Mouse (Mus musculus): ENCODE results near the gene Grem2. TPM values are rescaled to one million over a fixed set of nuclear protein-coding genes. Genes with fewer than 3 reads are reported as not detected.

The Grem2 gene
- total RNA-seq (2021): 10 to 100 TPM in 1 of 2 experiments, 1 to 10 TPM in 1; 5.5 to 10.7 TPM
- long read RNA-seq, experiment 1: 0 reads
- long read RNA-seq, experiment 2, partial matches to known transcripts: 0 of 3 reads
- long read RNA-seq, experiment 2, other reads (novel, unspliced or antisense): 2 of 3 reads

GRCm38 (mm10) chr1:174921298-174921955, at the start of gene Grem2:
Grem2 (minus strand) TSS chr1:174921819.
- intact Hi-C loops (cut with DNase I): no loop called here
- DNase-seq: peak in 1 of 2 experiments; percentile 22

GRCm38 (mm10) chr1:174959837-174960236, 38.2 kb upstream of the Grem2 start:
- intact Hi-C loops (cut with DNase I): no loop called here
- DNase-seq: no peak

- no peak for DNase-seq
- intact Hi-C loops (cut with DNase I): no loop called here
Measured at GRCm38 (mm10) chr1:174931003-174931619, 9.5 kb upstream of the Grem2 start.

- intact Hi-C loops (cut with DNase I): no loop called here
- no peak for DNase-seq
Measured at GRCm38 (mm10) chr1:174929459-174930181, 8.0 kb upstream of the Grem2 start.

- no peak for DNase-seq
- intact Hi-C loops (cut with DNase I): loop anchor here (5.0 kb wide), 1 partner anchor 322 kb away; no protein-coding TSS in a partner anchor
Measured at GRCm38 (mm10) chr1:174918949-174919348, 2.7 kb downstream of the Grem2 start.

GRCm38 (mm10) chr1:174918236-174918870, 3.3 kb downstream of the Grem2 start:
- no peak for DNase-seq
- intact Hi-C loops (cut with DNase I): loop anchor here (5.0 kb wide), 1 partner anchor 321 kb away; no protein-coding TSS in a partner anchor

GRCm38 (mm10) chr1:174909834-174910233, 11.8 kb downstream of the Grem2 start:
- no peak for DNase-seq
- intact Hi-C loops (cut with DNase I): no loop called here

- no peak for DNase-seq
- intact Hi-C loops (cut with DNase I): no loop called here
Measured at GRCm38 (mm10) chr1:174908232-174908631, 13.4 kb downstream of the Grem2 start.

- intact Hi-C loops (cut with DNase I): no loop called here
Measured at GRCm38 (mm10) chr1:174907637-174908036, 14.0 kb downstream of the Grem2 start.

GRCm38 (mm10) chr1:174902755-174903154, 18.9 kb downstream of the Grem2 start:
- no peak for DNase-seq
- intact Hi-C loops (cut with DNase I): no loop called here

More at GRCm38 (mm10) chr1:174907637-174908036, 14.0 kb downstream of the Grem2 start:
- DNase-seq: no peak

GRCm38 (mm10) chr1:174892471-174892870, 29.1 kb downstream of the Grem2 start:
- intact Hi-C loops (cut with DNase I): no loop called here
- DNase-seq: peak in 1 of 2 experiments; percentile 41

- intact Hi-C loops (cut with DNase I): no loop called here
- DNase-seq: peak in 1 of 2 experiments; percentile 6
Measured at GRCm38 (mm10) chr1:174888684-174889405, 32.8 kb downstream of the Grem2 start.

GRCm38 (mm10) chr1:174888073-174888472, 33.5 kb downstream of the Grem2 start:
- intact Hi-C loops (cut with DNase I): no loop called here

GRCm38 (mm10) chr1:174882496-174882895, 39.1 kb downstream of the Grem2 start:
- no peak for DNase-seq
- intact Hi-C loops (cut with DNase I): no loop called here

More at GRCm38 (mm10) chr1:174888073-174888472, 33.5 kb downstream of the Grem2 start:
- no peak for DNase-seq

GRCm38 (mm10) chr1:174875173-174875572, 46.4 kb downstream of the Grem2 start:
- no peak for DNase-seq
- intact Hi-C loops (cut with DNase I): no loop called here

- peak in 1 of 2 experiments; percentile 23 for DNase-seq
- intact Hi-C loops (cut with DNase I): no loop called here
Measured at GRCm38 (mm10) chr1:174860407-174861118, 61.1 kb downstream of the Grem2 start.

GRCm38 (mm10) chr1:174856188-174856587, 65.4 kb downstream of the Grem2 start:
- no peak for DNase-seq
- intact Hi-C loops (cut with DNase I): no loop called here

GRCm38 (mm10) chr1:174844786-174845185, 76.8 kb downstream of the Grem2 start:
- intact Hi-C loops (cut with DNase I): no loop called here
- DNase-seq: no peak

- intact Hi-C loops (cut with DNase I): no loop called here
- no peak for DNase-seq
Measured at GRCm38 (mm10) chr1:174836861-174837260, 84.8 kb downstream of the Grem2 start.

All from gastrocnemius, postnatal 36 days (tissue).